Mouse (Mus musculus): Measurements from ENCODE around the gene Phf23. TPM values are rescaled to one million over a fixed set of nuclear protein-coding genes. Genes with fewer than 3 reads are reported as not detected.

Phf23 gene
- polyA plus RNA-seq, 1 experiment: 93.4 TPM

GRCm38 (mm10) chr11:70049366-70049765, 53.8 kb downstream of the Phf23 start:
- Histone ChIP-seq H3K79me2 (ENCODE audit: control insufficient read depth, insufficient read depth) (no peaks in the 10 kb centered on the region), H3K4me3 (ENCODE audit: insufficient read depth, poor library complexity, severe bottlenecking) (no peak overlapping the region), H3K36me3 (ENCODE audit: control insufficient read depth, insufficient read depth) (peaks cover 5% of the 10 kb centered on the region), H3K79me3 (ENCODE audit: low read depth) (no peaks in the 10 kb centered on the region), H3K27me3 (ENCODE audit: control insufficient read depth, insufficient read depth, insufficient read length) (no peaks in the 10 kb centered on the region), H3ac (ENCODE audit: control insufficient read depth, insufficient read length, low read depth) (no peak overlapping the region)
- TF ChIP-seq CEBPB (IDR thresholded peaks at IDR 0.05; ENCODE audit: low read depth) (no peak), MYOD1 (IDR thresholded peaks at IDR 0.05; ENCODE audit: control insufficient read depth, insufficient read length, low read depth) (no peak), USF1 (IDR thresholded peaks at IDR 0.05; ENCODE audit: low read depth) (no peak), FOSL1 (IDR thresholded peaks at IDR 0.05; ENCODE audit: insufficient read depth, low read length, poor library complexity, severe bottlenecking) (no peak), CTCF (IDR thresholded peaks at IDR 0.05; ENCODE audit: control insufficient read depth, insufficient read depth, insufficient read length) (no peak), MAX (IDR thresholded peaks at IDR 0.05) (no peak), MYOG (IDR thresholded peaks at IDR 0.05; ENCODE audit: control insufficient read depth, extremely low read depth, insufficient read length) (no peak)

Small RNAs within 50 kb of the gene (microRNA-seq; reads per million reads assigned to microRNA genes)
- gene Gm44349 (ENCODE audit: borderline microRNAs expressed) (0.20 reads per million), gene Mir324 (ENCODE audit: borderline microRNAs expressed) (2,750 reads per million, percentile 90 among the genes with 10 or more reads in this experiment)

Other genes with a start within 250 kb of the Phf23 start
- 84.2 TPM for gene Polr2a, start 237.1 kb upstream of the Phf23 start, polyA plus RNA-seq (2012; fragmentation: generic; extraction: Trizol)
- gene Slc35g3, start 233.8 kb upstream of the Phf23 start, polyA plus RNA-seq (2012; fragmentation: generic; extraction: Trizol): 0.08 TPM
- gene Zbtb4, start 229.9 kb upstream of the Phf23 start, polyA plus RNA-seq (2012; fragmentation: generic; extraction: Trizol): 3.0 TPM
- gene Chrnb1, start 199.8 kb upstream of the Phf23 start, polyA plus RNA-seq (2012; fragmentation: generic; extraction: Trizol): 37.7 TPM
- 4.2 TPM for gene Fgf11, start 193.9 kb upstream of the Phf23 start, polyA plus RNA-seq (2012; fragmentation: generic; extraction: Trizol)
- gene Tmem102, start 190.2 kb upstream of the Phf23 start, polyA plus RNA-seq (2012; fragmentation: generic; extraction: Trizol): 0.32 TPM
- gene Gm39566, start 180.5 kb upstream of the Phf23 start, polyA plus RNA-seq (2012; fragmentation: generic; extraction: Trizol): not detected
- gene Spem2, start 177.3 kb upstream of the Phf23 start, polyA plus RNA-seq (2012; fragmentation: generic; extraction: Trizol): not detected
- not detected for gene Spem1, start 173.6 kb upstream of the Phf23 start, polyA plus RNA-seq (2012; fragmentation: generic; extraction: Trizol)
- 10.7 TPM for gene Nlgn2, start 158.0 kb upstream of the Phf23 start, polyA plus RNA-seq (2012; fragmentation: generic; extraction: Trizol)
- gene Tmem256, start 157.3 kb upstream of the Phf23 start, polyA plus RNA-seq (2012; fragmentation: generic; extraction: Trizol): 260 TPM
- gene Plscr3, start 149.4 kb upstream of the Phf23 start, polyA plus RNA-seq (2012; fragmentation: generic; extraction: Trizol): 82.7 TPM
- not detected for gene Tnk1, start 137.0 kb upstream of the Phf23 start, polyA plus RNA-seq (2012; fragmentation: generic; extraction: Trizol)
- gene Tmem95, start 117.8 kb upstream of the Phf23 start, polyA plus RNA-seq (2012; fragmentation: generic; extraction: Trizol): not detected
- gene Kctd11, start 114.4 kb upstream of the Phf23 start, polyA plus RNA-seq (2012; fragmentation: generic; extraction: Trizol): 17.2 TPM
- gene Acap1, start 100.2 kb upstream of the Phf23 start, polyA plus RNA-seq (2012; fragmentation: generic; extraction: Trizol): 0.21 TPM
- gene 2810408A11Rik, start 94.8 kb upstream of the Phf23 start, polyA plus RNA-seq (2012; fragmentation: generic; extraction: Trizol): 2.4 TPM
- gene Neurl4, start 94.7 kb upstream of the Phf23 start, polyA plus RNA-seq (2012; fragmentation: generic; extraction: Trizol): 38.4 TPM
- gene Gps2, start 81.9 kb upstream of the Phf23 start, polyA plus RNA-seq (2012; fragmentation: generic; extraction: Trizol): 37.3 TPM
- gene Eif5a, start 73.8 kb upstream of the Phf23 start, polyA plus RNA-seq (2012; fragmentation: generic; extraction: Trizol): 2,142 TPM
- 0.02 TPM for gene Ybx2, start 60.0 kb upstream of the Phf23 start, polyA plus RNA-seq (2012; fragmentation: generic; extraction: Trizol)
- gene Slc2a4, start 47.6 kb upstream of the Phf23 start, polyA plus RNA-seq (2012; fragmentation: generic; extraction: Trizol): 0.53 TPM
- gene Cldn7, start 31.0 kb upstream of the Phf23 start, polyA plus RNA-seq (2012; fragmentation: generic; extraction: Trizol): 0.06 TPM
- gene Ctdnep1, start 14.6 kb upstream of the Phf23 start, polyA plus RNA-seq (2012; fragmentation: generic; extraction: Trizol): 141 TPM
- gene Elp5, start 13.3 kb upstream of the Phf23 start, polyA plus RNA-seq (2012; fragmentation: generic; extraction: Trizol): 111 TPM
- 362 TPM for gene Gabarap, start 4.6 kb upstream of the Phf23 start, polyA plus RNA-seq (2012; fragmentation: generic; extraction: Trizol)
- 36.4 TPM for gene Dvl2, start 4.8 kb downstream of the Phf23 start, polyA plus RNA-seq (2012; fragmentation: generic; extraction: Trizol)
- gene Acadvl, start 19.6 kb downstream of the Phf23 start, polyA plus RNA-seq (2012; fragmentation: generic; extraction: Trizol): 87.8 TPM
- 25.3 TPM for gene Dlg4, start 21.2 kb downstream of the Phf23 start, polyA plus RNA-seq (2012; fragmentation: generic; extraction: Trizol)
- 4.0 TPM for gene Asgr1, start 58.3 kb downstream of the Phf23 start, polyA plus RNA-seq (2012; fragmentation: generic; extraction: Trizol)
- gene Asgr2, start 96.9 kb downstream of the Phf23 start, polyA plus RNA-seq (2012; fragmentation: generic; extraction: Trizol): 1.3 TPM
- 1.8 TPM for gene Mgl2, start 134.6 kb downstream of the Phf23 start, polyA plus RNA-seq (2012; fragmentation: generic; extraction: Trizol)
- gene Clec10a, start 160.4 kb downstream of the Phf23 start, polyA plus RNA-seq (2012; fragmentation: generic; extraction: Trizol): 0.20 TPM
- 145 TPM for gene Slc16a11, start 217.0 kb downstream of the Phf23 start, polyA plus RNA-seq (2012; fragmentation: generic; extraction: Trizol)
- 22.0 TPM for gene Slc16a13, start 225.3 kb downstream of the Phf23 start, polyA plus RNA-seq (2012; fragmentation: generic; extraction: Trizol)
- gene Bcl6b, start 234.0 kb downstream of the Phf23 start, polyA plus RNA-seq (2012; fragmentation: generic; extraction: Trizol): 9.3 TPM
- 91.7 TPM for gene 0610010K14Rik, start 242.1 kb downstream of the Phf23 start, polyA plus RNA-seq (2012; fragmentation: generic; extraction: Trizol)
- 10.8 TPM for gene Gm21988, start 244.1 kb downstream of the Phf23 start, polyA plus RNA-seq (2012; fragmentation: generic; extraction: Trizol)
- 300 TPM for gene Rnasek, start 244.1 kb downstream of the Phf23 start, polyA plus RNA-seq (2012; fragmentation: generic; extraction: Trizol)